Mouse (Mus musculus) stomach, embryonic 14.5 days (tissue): ENCODE measurements at regions not wholly inside any gene's neighbourhood (a gene's known extent, or its start where the extent isn't known, plus 50 kb on each side); places are given as distances from the start of the nearest gene placed in this dataset.
A peak's percentile ranks its signal among the peaks of the same experiment; 100 is the strongest.

Experiments used
- ATAC-seq: fragments of 200-750 bp; cut with Nextera tagmentation; 2 replicates; pipeline ENCODE4 v1.8.0; 2017; ENCODE audit warnings: low read depth, moderate TSS enrichment; ENCODE audit not compliant: insufficient number of reproducible peaks, insufficient read depth, low FRiP score
- H3K27ac ChIP-seq: fragments of 300-500 bp; sonication (generic); 2 replicates; pipeline ENCODE4 v1.5.1; 2014; ENCODE audit warnings: mild to moderate bottlenecking, low read length, moderate library complexity, mixed read lengths
- H3K27me3 ChIP-seq: fragments of 300-500 bp; sonication (generic); 2 replicates; pipeline ENCODE4 v1.6.1; 2014; ENCODE audit warnings: low read length, control low read depth, mixed read lengths; ENCODE audit not compliant: control insufficient read depth, insufficient read depth
- H3K36me3 ChIP-seq: fragments of 300-500 bp; sonication (generic); 2 replicates; pipeline ENCODE4 v1.6.1; 2014; ENCODE audit warnings: mild to moderate bottlenecking, control low read depth, low read length, moderate library complexity, mixed read lengths; ENCODE audit not compliant: control insufficient read depth, insufficient read depth
- H3K4me1 ChIP-seq: fragments of 300-500 bp; sonication (generic); 2 replicates; pipeline ENCODE4 v1.6.1; 2014; ENCODE audit warnings: low read length, control low read depth, mixed read lengths; ENCODE audit not compliant: control insufficient read depth, insufficient read depth
- H3K4me2 ChIP-seq: fragments of 300-500 bp; sonication (generic); replicated peaks from 2 replicates; pipeline ENCODE4 v1.6.1; 2014; ENCODE audit warnings: low read depth, low read length, control low read depth
- H3K4me3 ChIP-seq: fragments of 300-500 bp; sonication (generic); 2 replicates; pipeline ENCODE4 v1.5.1; 2014; ENCODE audit warnings: low read depth, low read length, control low read depth
- H3K9ac ChIP-seq: fragments of 300-500 bp; sonication (generic); replicated peaks from 2 replicates; pipeline ENCODE4 v1.6.1; 2014; ENCODE audit warnings: low read depth, mild to moderate bottlenecking, control low read depth, low read length, moderate library complexity, mixed read lengths
- H3K9me3 ChIP-seq: fragments of 300-500 bp; sonication (generic); 2 replicates; pipeline ENCODE4 v1.6.1; 2016; ENCODE audit warnings: low read depth, low read length, control low read depth; ENCODE audit not compliant: control insufficient read depth
- WGBS: fragments of 180-500 bp; shearing (Covaris S2); extraction: QIAGEN DNeasy Blood & Tissue Kit; methylation state at CpG from one replicate; pipeline ENCODE4 v1.1.7; 2014; 5-methylcytosine and 5-hydroxymethylcytosine counted together

DNA sequence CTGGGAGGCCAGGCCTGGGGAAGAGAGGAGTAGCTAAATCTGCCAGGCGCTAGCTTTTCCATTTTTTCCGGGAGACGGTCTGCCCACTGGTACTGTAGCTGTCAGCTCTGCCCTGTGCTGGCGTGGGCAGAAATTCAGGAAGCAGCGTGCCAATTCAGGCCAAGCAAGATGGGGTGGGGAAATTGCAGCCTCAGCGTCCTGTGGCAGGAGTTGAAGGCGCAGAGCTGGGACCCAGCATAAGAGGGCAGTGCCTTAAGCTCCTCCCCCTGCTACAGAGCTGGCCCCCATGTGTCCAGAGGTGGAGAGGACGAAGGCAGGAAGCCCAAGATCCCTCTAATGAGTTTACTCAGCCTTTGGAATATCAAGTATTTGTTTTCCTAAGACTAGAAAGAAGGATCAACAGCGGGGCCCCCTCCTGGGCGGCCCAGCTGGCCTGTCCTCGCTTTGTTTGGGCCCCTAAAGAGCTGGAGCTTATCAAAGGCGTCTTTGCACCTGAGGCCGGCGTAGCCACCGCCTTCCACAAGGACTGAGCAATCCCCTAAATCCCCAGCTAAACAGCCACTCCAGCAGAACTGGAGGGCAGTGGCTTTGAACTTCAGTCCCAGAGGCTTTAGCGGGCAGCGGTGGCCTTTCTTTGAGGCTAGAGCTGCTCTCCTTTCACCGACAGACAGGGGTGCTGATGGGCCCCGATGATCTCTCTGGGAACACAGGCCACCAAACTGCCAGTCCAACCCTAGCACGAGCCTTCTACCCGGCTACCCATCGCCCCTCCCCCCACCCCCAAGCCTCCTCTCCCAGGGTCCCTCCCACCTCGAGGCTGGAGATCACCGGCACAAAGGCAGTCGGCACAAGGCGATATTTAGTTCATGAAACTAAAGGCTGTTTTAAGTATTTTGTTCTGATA, 76.0 kb upstream of the Fzd10 start:
- H3K9ac ChIP-seq: no peak overlapping the region

DNA sequence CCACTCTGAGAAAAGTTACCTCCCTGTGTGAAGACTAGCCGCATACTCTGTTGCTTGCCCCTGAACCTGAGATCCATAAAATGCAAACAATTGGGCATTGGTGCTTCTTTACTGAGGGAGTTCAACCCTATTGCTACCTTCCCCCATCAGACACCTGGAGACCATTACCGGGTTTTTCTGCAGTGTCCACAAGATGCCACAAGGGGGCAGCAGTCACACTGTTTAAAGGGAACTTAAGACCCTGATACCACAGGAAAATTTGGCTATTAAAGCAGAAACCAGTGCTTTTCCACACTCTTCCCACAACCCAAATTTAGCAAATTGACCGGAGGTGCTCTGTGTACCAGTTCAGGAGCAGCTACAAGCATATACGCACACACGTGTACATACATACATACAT, 78.0 kb upstream of the Fzd10 start:
- no peak overlapping the region for H3K9ac ChIP-seq
- no peaks in the 10 kb centered on the region for H3K9me3 ChIP-seq
- no peaks in the 10 kb centered on the region; the same call in 1 of the 2 replicates for H3K4me1 ChIP-seq
- no peak overlapping the region for H3K4me2 ChIP-seq
- H3K36me3 ChIP-seq: no peaks in the 10 kb centered on the region
- H3K4me3 ChIP-seq: no peak overlapping the region
- no peak overlapping the region for H3K27ac ChIP-seq
- ATAC-seq: no peak
- 40% methylated on average over 5 of the region's 5 CpGs for WGBS
- no peaks in the 10 kb centered on the region for H3K27me3 ChIP-seq

More for the DNA sequence above, 76.0 kb upstream of the Fzd10 start:
- WGBS: 13% methylated on average over 26 of the region's 26 CpGs
- Histone ChIP-seq H3K36me3 (no peaks in the 10 kb centered on the region), H3K27me3 (no peaks in the 10 kb centered on the region), H3K4me1 (no peaks in the 10 kb centered on the region; the same call in 1 of the 2 replicates), H3K27ac (no peak overlapping the region), H3K4me3 (no peak overlapping the region), H3K4me2 (no peak overlapping the region), H3K9me3 (no peaks in the 10 kb centered on the region)
- peak; percentile 67; the same call in 1 of the 2 replicates for ATAC-seq

DNA sequence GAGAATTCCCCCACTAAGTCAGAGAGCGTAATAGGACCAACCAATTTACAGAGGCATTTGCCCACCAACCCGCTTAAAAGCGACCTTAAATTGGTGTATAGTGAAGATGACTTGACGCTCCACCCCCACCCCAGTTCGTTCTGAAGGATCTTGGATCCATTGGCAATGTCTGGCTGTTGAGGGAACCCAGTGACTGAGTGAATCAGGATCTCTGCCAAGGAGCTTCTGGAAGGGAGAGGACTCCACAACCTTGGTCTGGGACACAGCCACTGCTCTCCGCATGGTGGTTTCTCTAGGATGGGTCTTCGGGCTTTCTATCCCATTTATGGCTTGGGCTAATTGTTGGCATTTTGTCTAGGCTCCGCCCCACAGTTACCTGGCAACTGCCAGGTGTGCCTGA, 83.3 kb upstream of the Fzd10 start:
- no peaks in the 10 kb centered on the region for H3K27me3 ChIP-seq
- no peak for ATAC-seq
- no peaks in the 10 kb centered on the region for H3K4me1 ChIP-seq
- H3K4me3 ChIP-seq: no peak overlapping the region
- no peaks in the 10 kb centered on the region for H3K9me3 ChIP-seq
- no peak overlapping the region for H3K4me2 ChIP-seq
- no peak overlapping the region for H3K27ac ChIP-seq
- H3K36me3 ChIP-seq: no peaks in the 10 kb centered on the region
- WGBS: 53% methylated on average over 8 of the region's 8 CpGs
- H3K9ac ChIP-seq: no peak overlapping the region

DNA sequence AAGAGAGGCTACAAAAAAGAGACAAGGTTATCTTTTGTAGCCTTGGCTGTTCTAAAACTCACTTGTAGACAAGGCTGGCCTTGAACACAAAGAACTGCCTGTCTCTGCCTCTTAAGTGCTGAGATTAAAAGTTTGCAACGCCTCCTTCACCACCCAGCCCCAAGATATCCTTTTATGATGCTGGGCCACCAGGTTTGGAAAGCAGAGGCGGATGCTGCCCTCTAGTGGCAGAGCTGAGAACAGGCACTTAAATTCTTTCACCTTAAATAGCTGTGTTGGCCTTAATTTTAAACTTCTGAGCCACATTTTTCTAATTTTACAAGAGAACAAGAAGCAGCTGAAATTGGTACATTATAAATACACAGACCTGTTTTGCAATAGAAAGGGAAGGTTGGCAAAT, 82.5 kb upstream of the Tmem132d start:
- Histone ChIP-seq H3K27ac (no peak overlapping the region), H3K36me3 (no peaks in the 10 kb centered on the region), H3K9me3 (no peaks in the 10 kb centered on the region), H3K4me2 (no peak overlapping the region), H3K4me1 (no peaks in the 10 kb centered on the region), H3K9ac (no peak overlapping the region), H3K4me3 (no peak overlapping the region), H3K27me3 (no peaks in the 10 kb centered on the region)
- 13% methylated on average over 2 of the region's 2 CpGs for WGBS
- no peak for ATAC-seq

DNA sequence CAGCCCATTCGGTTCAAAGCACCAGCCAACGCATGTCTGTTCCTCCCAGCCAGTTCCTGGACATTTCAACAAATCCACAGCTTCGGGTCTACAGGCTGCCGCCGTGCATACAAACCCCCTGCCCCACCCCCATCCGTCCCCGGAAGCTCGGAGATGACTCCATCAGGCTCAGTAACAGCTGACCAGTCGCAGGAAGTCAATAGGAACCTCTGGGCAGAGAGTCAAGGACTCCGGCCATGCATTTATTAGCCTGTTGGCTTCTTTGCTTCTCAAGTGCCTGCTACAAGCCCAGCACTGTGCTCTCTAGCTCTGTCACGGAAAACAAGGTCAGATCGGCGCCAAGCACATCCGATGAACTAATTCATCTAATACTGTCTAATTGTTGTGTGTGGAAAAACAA, 80.4 kb upstream of the Tmem132d start:
- Histone ChIP-seq H3K4me1 (no peaks in the 10 kb centered on the region), H3K27me3 (no peaks in the 10 kb centered on the region), H3K9ac (no peak overlapping the region), H3K4me3 (no peak overlapping the region), H3K9me3 (no peaks in the 10 kb centered on the region), H3K4me2 (no peak overlapping the region), H3K27ac (no peak overlapping the region), H3K36me3 (no peaks in the 10 kb centered on the region)
- 77% methylated on average over 14 of the region's 14 CpGs for WGBS
- ATAC-seq: no peak

DNA sequence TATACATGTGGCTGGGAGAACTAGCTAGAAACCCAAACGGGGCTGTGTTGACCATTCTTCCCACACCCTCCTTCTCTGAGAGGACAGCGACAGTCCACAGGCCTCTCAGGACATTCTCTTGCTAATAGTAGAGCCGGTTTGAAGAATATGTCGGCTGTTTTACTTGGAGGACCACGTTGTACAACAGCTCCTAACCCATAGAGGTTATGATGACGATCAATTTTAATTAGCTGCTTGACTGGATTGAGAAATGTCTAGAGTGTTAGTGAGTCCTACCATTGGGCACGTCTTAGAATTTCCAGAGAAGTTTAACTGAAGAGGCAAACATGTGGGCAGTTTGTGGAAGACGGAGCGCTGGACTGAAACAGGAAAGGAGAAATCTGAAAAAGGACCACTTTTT, 79.7 kb upstream of the Tmem132d start:
- Histone ChIP-seq H3K4me3 (no peak overlapping the region), H3K9me3 (no peaks in the 10 kb centered on the region), H3K4me2 (no peak overlapping the region), H3K4me1 (no peaks in the 10 kb centered on the region), H3K36me3 (no peaks in the 10 kb centered on the region), H3K9ac (no peak overlapping the region), H3K27ac (no peak overlapping the region), H3K27me3 (no peaks in the 10 kb centered on the region)
- 85% methylated on average over 9 of the region's 9 CpGs for WGBS
- ATAC-seq: no peak

DNA sequence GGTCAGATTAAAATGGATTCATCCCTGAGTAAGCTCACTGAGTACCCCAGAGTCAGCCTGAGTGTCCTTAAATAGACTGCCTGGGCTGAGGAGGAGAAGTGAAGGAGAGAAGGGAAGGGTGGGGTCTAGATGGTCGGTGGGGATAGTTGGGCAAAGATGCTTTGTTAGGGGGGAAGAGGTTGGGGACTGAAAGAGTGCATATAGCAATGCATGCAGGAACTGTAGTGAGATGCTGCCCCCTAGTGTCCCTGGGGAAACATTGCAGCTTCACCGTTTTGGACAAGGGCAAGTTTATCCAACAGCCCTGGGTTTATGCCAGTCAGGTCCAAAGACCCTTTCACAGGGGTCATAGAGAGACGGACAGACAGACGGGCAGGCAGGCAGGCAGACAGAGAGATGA, 71.6 kb upstream of the Tmem132d start:
- Histone ChIP-seq H3K9ac (no peak overlapping the region), H3K9me3 (no peaks in the 10 kb centered on the region), H3K27me3 (no peaks in the 10 kb centered on the region), H3K36me3 (no peaks in the 10 kb centered on the region), H3K4me3 (no peak overlapping the region), H3K27ac (no peak overlapping the region), H3K4me2 (no peak overlapping the region), H3K4me1 (no peaks in the 10 kb centered on the region)
- WGBS: 6% methylated on average over 4 of the region's 4 CpGs
- ATAC-seq: no peak

DNA sequence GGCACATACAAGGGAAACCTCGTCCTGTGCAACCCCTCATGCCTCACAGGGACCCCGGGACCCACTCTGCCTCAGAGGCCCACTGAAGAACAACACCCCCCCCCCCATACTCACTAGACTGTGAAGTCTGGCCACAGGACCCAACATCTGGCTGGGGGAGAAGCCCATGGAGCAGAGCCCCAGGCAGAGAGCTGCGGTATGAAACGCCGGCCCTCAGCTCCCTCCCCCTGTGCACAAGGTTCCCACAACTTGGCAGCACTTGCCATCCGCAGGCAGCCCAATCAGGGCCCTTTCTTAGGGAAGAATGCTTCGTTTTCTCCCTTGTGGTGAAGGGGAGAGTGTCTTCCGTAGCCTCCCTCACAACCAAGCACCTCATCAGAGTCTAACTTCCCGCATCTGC, 66.6 kb upstream of the Tmem132d start:
- Histone ChIP-seq H3K4me2 (no peak overlapping the region), H3K27me3 (no peaks in the 10 kb centered on the region), H3K4me3 (no peak overlapping the region), H3K27ac (no peak overlapping the region), H3K9ac (no peak overlapping the region), H3K9me3 (no peaks in the 10 kb centered on the region), H3K4me1 (no peaks in the 10 kb centered on the region), H3K36me3 (no peaks in the 10 kb centered on the region)
- WGBS: 50% methylated on average over 9 of the region's 9 CpGs
- no peak for ATAC-seq

DNA sequence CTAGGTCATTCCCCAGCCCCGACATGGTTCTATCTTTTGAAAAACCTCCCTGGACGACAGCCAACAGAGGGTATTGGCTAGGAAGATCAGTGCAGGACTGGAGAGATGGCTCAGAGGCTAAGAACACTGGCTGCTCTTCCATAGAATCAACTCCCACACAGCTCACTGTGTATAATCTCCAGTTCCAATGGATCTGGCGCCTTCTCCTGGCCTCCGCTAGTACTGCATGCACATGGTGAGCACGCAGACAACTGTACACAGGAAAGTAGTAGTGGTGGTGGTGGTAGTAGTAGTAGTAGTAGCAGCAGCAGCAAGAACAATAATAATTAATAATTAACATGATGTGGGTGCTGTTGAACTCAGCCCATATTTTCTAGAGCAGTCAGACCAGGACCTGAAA, 66.2 kb upstream of the Tmem132d start:
- H3K36me3 ChIP-seq: no peaks in the 10 kb centered on the region
- H3K4me3 ChIP-seq: no peak overlapping the region
- no peak overlapping the region for H3K9ac ChIP-seq
- WGBS: 52% methylated on average over 5 of the region's 5 CpGs
- H3K9me3 ChIP-seq: no peaks in the 10 kb centered on the region
- H3K4me2 ChIP-seq: no peak overlapping the region
- no peaks in the 10 kb centered on the region for H3K27me3 ChIP-seq
- H3K4me1 ChIP-seq: no peaks in the 10 kb centered on the region
- no peak overlapping the region for H3K27ac ChIP-seq
- no peak for ATAC-seq
